Mouse (Mus musculus) urinary bladder, postnatal 25 days (tissue): ENCODE data around the gene B3galt4.
"Not testable (repeated sequence)": the region's sequence is repeated elsewhere in the genome, so short reads cannot be mapped to it uniquely, and the experiment has no call there.

ENCODE experiments used
- DNase-seq: peaks from one replicate; pipeline ENCODE4 v3.0.0; 2022; ENCODE audit warnings: low spot score

Gene B3galt4

DNA sequence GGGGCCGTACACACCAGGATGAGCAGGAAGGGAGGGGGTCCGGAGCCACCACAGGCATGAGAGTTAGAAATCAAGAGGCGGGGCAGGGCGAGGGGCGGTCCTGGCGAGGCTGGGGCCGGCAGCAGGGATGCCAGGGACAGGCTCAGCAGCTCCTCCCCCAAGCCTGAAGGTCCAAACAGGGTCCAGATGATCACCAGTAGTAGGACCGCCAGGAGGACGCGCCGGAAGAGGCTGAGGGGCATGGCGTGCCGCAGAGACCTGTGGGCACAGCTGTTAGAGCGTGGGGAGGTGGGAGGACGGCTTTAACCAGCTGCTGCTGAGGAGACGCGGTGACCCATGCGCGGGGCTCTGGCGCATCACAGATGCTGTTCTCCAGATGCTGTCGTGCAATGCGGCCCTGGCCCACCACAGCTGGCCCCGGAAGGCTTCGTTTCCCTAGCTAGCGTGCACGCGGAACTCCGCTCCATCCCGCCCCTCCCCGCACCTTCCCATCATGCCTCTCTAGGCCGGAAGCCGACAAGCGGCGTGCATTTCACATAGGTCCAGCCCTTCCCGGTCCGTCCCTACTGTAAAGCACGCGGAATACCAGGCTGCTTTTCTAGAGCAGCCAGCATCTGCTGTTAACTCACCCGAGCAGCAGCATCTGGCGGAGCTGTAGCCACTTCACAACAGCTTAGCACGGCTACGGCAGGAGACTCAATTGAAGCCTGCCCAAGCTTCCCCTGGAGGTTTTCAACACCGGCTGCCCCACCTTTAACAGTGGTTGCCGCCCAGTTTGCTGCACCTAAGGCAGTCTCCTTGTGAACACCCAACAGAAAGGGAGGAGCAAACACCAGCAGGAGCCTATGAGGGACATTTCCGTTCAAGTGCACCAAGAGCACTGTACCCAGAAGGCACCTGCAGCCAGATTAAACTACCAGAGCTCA is at the start of gene B3galt4:
Gene B3galt4, minus strand, starts transcription at position 468 of the 926 bp plus-strand sequence.
- peak; percentile 66 for DNase-seq

GRCm38 (mm10) chr17:34000796-34001195 is 49.5 kb upstream of the B3galt4 start:
- not testable (repeated sequence) for DNase-seq

GRCm38 (mm10) chr17:34000150-34000537 is 48.9 kb upstream of the B3galt4 start, which contains the start of gene H2-K1:
TSS of gene H2-K1 (minus strand) at chr17:34000347.
- DNase-seq, result peak; percentile 90

GRCm38 (mm10) chr17:33999341-34000149 is 48.3 kb upstream of the B3galt4 start:
- peak; percentile 24 for DNase-seq

DNA sequence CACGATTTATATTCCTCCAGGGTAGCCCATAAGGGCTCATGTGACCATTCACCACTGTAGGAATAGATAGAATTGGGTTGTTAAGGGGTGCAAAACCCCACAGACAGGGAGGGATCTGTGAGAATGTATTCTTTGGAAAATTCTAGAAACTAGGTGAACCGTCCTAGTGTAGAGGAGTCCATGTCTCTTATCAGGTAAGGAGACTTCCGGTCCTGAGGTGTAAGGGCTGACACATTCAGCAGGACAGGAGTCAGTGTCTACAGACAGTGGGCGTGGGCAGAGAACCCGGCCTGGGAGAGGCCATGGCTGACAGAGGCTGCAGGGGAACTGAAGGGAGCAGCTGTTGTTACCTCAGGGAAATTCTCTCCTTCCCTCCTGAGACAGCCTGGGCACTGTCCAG is 47.4 kb upstream of the B3galt4 start:
- DNase-seq, result not testable (repeated sequence)

GRCm38 (mm10) chr17:33997025-33997424 is 45.7 kb upstream of the B3galt4 start:
- DNase-seq, result not testable (repeated sequence)

DNA sequence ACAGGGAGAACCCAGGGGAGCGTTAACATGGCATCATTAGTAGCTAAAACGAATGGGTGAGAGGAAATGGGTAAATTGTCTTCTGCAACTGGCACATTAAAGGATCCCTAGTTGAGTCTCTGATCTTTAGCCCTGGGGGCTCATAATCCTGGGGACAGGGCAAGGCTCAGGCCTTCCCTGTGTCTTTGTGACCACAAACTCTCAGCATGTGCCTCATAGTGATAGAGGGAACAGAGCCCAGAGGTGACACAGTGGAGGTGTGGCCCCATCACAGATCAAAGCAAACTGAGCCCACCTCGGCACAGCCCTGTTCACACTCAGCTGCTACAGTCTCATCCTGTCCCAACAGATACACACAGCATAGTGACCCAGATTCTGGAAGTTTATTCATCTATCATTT is 44.4 kb upstream of the B3galt4 start:
- no peak for DNase-seq

- DNase-seq, result no peak
Measured at GRCm38 (mm10) chr17:33994959-33995358, 43.7 kb upstream of the B3galt4 start.

- peak; percentile 64 for DNase-seq
Measured at GRCm38 (mm10) chr17:33991788-33992664, 40.7 kb upstream of the B3galt4 start.

GRCm38 (mm10) chr17:33982136-33982535 is 30.8 kb upstream of the B3galt4 start:
- peak; percentile 53 for DNase-seq

DNA sequence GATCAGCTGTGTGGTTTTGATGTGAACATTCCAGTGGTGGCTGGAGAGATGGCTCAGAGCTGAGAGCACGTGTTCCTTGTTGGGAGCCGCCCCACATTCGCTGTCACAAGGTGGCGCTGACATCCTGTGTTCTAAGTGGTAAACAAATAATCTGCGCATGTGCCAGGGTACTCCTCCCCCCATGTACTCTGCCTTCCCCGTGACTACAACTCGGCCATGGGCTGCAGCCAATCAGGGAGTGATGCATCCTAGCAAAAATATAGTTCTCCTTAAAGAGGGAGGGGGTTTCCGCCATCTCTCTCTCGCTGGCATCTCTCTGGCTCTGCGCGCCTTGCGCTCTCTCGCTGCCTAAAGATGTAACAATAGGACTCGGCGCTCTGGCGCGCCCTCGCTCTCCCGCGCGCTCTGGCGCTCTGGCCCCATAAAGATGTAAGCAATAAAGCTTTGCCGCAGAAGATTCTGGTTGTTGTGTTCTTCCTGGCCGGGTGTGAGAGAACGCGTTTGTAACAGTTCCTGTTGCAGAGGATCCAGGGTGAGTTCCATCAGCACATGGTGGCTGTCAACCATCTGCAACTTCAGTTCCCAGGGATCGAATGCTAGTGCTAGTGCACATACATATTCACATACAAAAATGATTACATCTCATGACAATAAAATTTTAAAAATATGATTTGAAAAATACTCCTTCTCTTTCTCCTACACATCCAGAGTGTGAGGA is 30.1 kb upstream of the B3galt4 start:
- peak; percentile 62 for DNase-seq

DNA sequence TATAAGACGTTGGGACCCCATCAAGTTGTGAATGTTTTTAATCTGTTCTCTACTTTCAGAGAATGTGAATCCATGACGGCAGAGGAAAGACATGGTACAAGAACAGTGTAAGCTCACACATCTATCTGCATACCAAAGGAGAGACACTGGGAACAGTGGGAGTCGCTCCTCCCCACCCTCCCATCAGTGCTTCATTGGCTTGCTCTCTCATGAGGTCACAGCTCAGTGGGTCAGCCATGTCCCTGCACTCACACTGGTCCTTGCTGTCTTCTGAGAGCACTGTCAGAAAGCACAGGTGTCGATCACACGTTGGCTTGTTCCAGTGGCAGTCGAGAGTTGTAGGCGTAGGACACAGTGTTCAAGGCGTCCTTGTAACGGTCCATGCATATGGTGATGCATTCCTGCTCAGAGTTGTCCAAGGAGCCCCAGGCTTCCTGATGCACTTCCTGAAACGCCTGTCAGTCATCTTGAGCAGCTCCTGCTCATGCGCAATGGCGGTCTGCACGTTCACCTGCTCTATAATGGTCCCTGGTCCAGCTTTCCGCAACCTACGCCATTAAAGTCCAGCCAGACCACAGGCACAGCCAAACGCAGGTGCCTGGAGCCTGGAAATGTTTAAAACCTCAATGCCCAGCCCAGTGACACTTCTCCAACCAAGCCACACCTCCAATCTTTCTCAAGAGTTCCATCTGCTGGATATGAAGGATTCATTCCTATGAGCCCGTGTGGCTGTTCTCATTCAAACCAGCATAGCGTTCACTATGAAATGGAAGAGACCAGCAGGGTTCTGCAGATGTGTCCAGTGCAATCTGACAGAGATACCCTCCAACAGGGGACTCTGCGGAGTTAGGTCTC is 29.1 kb upstream of the B3galt4 start:
- no peak for DNase-seq

GRCm38 (mm10) chr17:33979512-33980050 is 28.3 kb upstream of the B3galt4 start:
- DNase-seq, result no peak

DNA sequence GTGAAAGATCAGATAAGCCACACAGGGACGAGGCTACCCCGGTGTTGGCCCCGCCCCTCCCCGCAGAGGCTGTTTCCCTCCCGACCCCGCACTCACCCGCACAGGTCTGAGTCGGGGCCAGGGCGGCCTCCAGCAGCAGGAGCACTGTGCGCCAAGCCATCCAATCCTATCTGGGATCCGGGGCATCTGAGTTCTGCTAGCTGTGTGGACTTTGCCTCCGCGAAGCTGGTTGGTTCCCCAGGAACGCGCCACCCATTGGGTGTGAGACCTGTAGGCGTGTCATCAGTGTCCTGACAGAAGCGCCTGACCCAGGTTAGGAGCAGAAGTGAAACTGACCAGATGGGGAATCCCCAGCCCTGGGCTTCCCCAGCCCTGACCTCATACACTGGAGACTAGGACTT is 27.3 kb upstream of the B3galt4 start:
- DNase-seq, result peak; percentile 61

DNA sequence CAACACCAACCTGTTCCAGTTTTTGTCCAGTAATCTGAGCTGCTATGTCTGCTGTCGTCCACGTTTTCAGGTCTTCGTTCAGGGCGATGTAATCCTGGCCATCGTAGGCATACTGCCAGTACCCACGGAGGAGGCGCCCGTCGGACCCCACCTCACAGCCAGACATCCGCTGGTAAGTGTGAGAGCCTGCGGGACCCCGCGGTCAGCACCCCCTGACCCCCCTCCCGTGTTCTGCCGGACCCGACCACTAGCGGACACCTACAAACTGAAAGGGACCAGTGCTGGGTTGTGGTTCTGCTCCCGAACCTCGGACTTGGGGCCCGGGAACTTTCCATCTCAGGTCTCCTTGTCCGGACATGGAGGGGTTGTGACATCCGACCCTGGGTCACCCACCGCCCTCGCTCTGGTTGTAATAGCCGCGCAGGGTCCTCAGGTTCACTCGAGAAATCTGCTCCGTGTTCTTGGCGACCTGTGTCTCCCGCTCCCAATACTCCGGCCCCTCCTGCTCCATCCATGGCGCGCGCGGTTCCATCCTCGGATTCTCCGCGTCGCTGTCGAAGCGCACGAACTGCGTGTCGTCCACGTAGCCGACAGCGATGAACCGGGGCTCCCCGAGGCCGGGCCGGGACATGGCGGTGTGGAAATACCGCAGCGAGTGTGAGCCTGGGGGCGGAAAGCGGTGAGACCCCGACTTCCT is 26.7 kb upstream of the B3galt4 start:
- DNase-seq, result no peak

GRCm38 (mm10) chr17:33973572-33973971 is 22.3 kb upstream of the B3galt4 start:
- DNase-seq, result no peak

DNA sequence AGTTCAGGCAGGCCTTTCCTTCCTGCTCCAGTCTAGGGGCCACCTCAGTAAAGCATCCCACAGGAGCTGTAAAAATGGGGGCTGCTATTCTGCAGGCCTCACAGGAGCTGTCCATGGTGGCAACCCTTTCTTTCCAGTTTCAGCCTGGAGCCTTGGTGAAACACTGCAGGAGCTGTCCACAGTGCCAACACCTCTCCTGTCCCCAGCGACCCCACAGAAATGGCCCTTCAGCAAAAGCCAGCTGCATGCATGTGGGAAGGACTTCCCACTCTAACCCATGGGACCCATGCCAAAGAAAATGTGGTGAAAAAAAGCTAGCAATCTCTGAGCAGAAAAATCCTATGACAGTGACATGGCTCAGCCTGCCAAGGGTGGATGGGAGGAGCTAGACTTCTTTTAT is 21.4 kb upstream of the B3galt4 start:
- no peak for DNase-seq

- no peak for DNase-seq
Measured at GRCm38 (mm10) chr17:33969394-33969793, 18.1 kb upstream of the B3galt4 start.

GRCm38 (mm10) chr17:33968927-33969326 is 17.6 kb upstream of the B3galt4 start:
- DNase-seq, result no peak
